Mouse (Mus musculus) embryonic facial prominence, embryonic 15.5 days (tissue): ENCODE data around the gene Lypd5. TPM values are rescaled to one million over a fixed set of nuclear protein-coding genes. Genes with fewer than 3 reads are reported as not detected.

ENCODE experiments used
- ATAC-seq: fragments of 200-750 bp; cut with Nextera tagmentation; 2 replicates; pipeline ENCODE4 v1.8.0; 2017; ENCODE audit warnings: low read depth, moderate TSS enrichment; ENCODE audit not compliant: insufficient number of reproducible peaks, low FRiP score, low TSS enrichment
- H3K27ac ChIP-seq: fragments of 300-500 bp; sonication (generic); replicated peaks from 2 replicates; pipeline ENCODE4 v1.5.1; 2015; ENCODE audit warnings: mild to moderate bottlenecking, inconsistent platforms
- H3K27me3 ChIP-seq: fragments of 300-500 bp; sonication (generic); 2 replicates; pipeline ENCODE4 v1.6.1; 2015; ENCODE audit warnings: inconsistent platforms
- H3K36me3 ChIP-seq: fragments of 300-500 bp; sonication (generic); 2 replicates; pipeline ENCODE4 v1.6.1; 2015; ENCODE audit warnings: mild to moderate bottlenecking, inconsistent platforms
- H3K4me1 ChIP-seq: fragments of 300-500 bp; sonication (generic); 2 replicates; pipeline ENCODE4 v1.6.1; 2015; ENCODE audit warnings: inconsistent platforms
- H3K4me2 ChIP-seq: fragments of 300-500 bp; sonication (generic); replicated peaks from 2 replicates; pipeline ENCODE4 v1.6.1; 2015; ENCODE audit warnings: mild to moderate bottlenecking, inconsistent platforms
- H3K4me3 ChIP-seq: fragments of 300-500 bp; sonication (generic); replicated peaks from 2 replicates; pipeline ENCODE4 v1.5.1; 2015; ENCODE audit warnings: mild to moderate bottlenecking, inconsistent platforms
- H3K9ac ChIP-seq: fragments of 300-500 bp; sonication (generic); 2 replicates; pipeline ENCODE4 v1.6.1; 2015; ENCODE audit warnings: inconsistent platforms
- H3K9me3 ChIP-seq: fragments of 300-500 bp; sonication (generic); replicated peaks from 2 replicates; pipeline ENCODE4 v1.6.1; 2016; ENCODE audit warnings: inconsistent platforms
- WGBS: fragments of 180-500 bp; shearing (Covaris S2); methylation state at CpG from one replicate; pipeline ENCODE4 v1.1.7; 2015; 5-methylcytosine and 5-hydroxymethylcytosine counted together
- polyA plus RNA-seq: library from polyadenylated mRNA; unstranded; fragments of >200 nt; fragmentation: Nextera tagmentation; extraction: Ambion mirVana; gene quantifications from 2 replicates; pipeline ENCODE4 v1.2.1, GENCODE M21; 2015

Lypd5 gene
- polyA plus RNA-seq, 1 experiment from 2014 or later: 40.2 TPM

DNA sequence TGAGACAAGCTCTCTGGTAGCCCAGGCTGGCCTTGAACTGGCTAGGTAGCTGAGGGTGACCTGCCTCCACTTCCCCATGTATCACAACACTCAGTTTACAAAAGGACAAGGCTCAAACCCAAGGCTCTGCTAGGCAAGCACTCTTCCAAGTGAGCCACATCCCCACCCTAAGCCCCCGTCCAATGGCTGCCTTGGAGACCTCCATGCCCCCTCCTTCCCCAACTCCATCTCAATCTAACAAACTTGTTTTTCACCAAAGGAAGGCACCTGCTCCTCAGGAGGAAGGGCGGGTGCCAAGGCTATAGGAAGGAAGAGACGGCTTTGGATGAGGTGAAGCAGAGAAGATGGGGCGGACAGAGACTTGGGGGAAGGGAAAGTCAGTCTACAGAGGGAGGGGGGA, 23.8 kb downstream of the Lypd5 start:
- Histone ChIP-seq H3K9ac (no peak overlapping the region), H3K4me1 (peaks cover 30% of the 10 kb centered on the region), H3K4me2 (no peak overlapping the region), H3K36me3 (no peaks in the 10 kb centered on the region), H3K27me3 (0 out of 2 replicates have a peak, but pooled peaks cover 10% of the 10 kb centered on the region), H3K9me3 (no peaks in the 10 kb centered on the region), H3K4me3 (no peak overlapping the region), H3K27ac (no peak overlapping the region)
- 70% methylated on average over 4 of the region's 4 CpGs for WGBS
- ATAC-seq: no peak

DNA sequence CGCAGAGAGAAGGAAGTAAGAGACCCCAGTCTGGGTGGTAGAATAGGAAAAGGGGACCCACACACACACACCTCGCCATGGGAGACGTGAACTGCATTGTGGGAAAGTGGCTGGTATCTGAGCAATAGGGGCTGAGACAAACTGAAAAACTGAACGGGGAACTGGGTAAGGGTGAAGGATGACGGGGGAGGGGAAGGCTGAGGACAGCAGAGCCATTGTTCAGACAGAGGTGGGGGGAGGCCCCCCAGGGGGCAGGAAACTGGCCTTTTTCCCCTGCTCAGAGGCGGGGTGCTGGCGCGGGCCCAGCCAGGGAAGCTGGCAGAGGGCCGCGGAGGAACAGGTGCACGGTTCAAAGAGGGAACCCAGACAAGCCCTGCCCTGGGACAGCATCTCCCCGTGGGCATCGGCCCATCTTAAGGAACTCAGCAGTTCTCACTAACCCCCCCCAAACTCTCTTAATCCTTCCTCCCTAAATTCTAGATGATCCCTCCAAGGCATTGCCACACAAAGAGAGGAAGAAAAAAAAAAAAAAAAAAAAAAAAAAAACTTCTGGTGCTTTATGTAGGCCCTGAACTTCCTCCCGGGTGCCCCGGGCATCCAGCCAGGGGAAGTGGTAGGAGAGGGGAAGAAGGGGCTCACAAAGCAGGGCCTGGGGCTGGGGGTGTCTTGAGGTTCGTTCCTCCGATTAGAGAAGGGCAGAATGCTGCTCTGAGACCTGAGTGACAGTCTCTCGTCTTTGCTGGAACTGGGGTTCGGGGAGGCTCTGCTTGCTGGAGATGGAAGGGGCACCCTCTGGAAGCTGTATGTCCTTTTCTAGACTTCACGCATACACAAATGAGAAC, 24.8 kb downstream of the Lypd5 start:
- Histone ChIP-seq H3K36me3 (no peaks in the 10 kb centered on the region), H3K9me3 (no peaks in the 10 kb centered on the region), H3K4me2 (no peak overlapping the region), H3K27ac (no peak overlapping the region), H3K4me3 (no peak overlapping the region), H3K9ac (no peak overlapping the region), H3K27me3 (0 out of 2 replicates have a peak, but pooled peaks cover 10% of the 10 kb centered on the region), H3K4me1 (peaks cover 36% of the 10 kb centered on the region)
- ATAC-seq: no peak
- WGBS: 24% methylated on average over 20 of the region's 20 CpGs

DNA sequence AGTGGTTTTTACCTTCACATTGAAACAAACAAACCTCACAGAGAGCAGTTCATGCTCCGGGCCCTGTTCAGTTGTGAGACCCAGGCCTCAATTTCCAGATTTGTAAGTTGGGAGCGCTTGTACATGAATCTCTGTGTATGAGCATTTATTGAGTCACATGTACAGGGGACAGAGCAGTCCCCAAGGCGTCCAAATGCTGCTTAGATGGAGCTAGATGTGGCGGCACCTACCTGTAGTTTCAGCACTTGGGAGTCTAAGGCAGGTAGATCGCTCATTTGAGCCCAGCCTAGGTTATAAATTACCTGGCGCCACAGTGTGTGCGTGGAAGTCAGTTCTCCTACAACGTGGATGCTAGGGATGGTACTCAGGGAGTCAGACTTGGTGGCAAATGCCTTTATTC, 27.5 kb downstream of the Lypd5 start:
- Histone ChIP-seq H3K4me1 (peaks cover 33% of the 10 kb centered on the region), H3K4me3 (no peak overlapping the region), H3K4me2 (0 out of 2 replicates have a peak overlapping the region, but pooled peaks have one; percentile 53), H3K9me3 (no peaks in the 10 kb centered on the region), H3K27ac (no peak overlapping the region), H3K27me3 (0 out of 2 replicates have a peak, but pooled peaks cover 10% of the 10 kb centered on the region), H3K9ac (no peak overlapping the region), H3K36me3 (no peaks in the 10 kb centered on the region)
- ATAC-seq: no peak
- 86% methylated on average over 8 of the region's 8 CpGs for WGBS

DNA sequence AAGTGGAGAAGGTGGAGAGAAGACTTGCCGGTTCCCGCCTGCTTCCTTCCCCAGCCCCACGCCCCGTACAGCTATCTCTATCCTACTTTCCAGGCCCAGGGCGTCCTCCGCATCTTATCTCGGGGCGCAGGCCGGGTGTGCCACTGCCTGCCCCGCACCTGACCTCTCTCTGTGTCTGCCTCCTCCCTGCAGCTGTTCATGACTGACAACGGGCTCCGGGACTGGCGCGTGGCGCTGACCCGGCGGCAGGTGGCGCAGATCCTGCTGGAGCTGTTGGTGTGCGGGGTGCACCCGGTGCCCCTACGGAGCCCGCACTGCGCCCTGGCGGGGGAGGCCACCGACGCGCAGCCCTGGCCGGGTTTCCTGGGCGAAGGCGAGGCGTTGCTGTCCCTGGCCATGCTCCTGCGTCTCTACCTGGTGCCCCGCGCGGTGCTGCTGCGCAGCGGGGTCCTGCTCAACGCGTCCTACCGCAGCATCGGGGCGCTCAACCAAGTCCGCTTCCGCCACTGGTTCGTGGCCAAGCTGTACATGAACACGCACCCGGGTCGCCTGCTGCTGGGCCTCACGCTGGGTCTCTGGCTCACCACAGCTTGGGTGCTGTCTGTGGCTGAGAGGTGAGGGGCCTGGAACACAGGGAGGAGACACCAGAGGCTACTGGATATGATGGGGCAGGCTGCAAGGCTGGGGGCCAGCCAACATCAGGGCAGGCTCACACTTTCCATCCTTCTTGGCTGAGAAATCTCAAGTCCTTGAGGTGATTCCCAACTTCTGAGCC, 28.3 kb downstream of the Lypd5 start:
- Histone ChIP-seq H3K9me3 (no peaks in the 10 kb centered on the region), H3K27me3 (0 out of 2 replicates have a peak, but pooled peaks cover 10% of the 10 kb centered on the region), H3K27ac (no peak overlapping the region), H3K36me3 (no peaks in the 10 kb centered on the region), H3K4me3 (peak overlapping the region; percentile 34), H3K4me2 (peak overlapping the region; percentile 53), H3K9ac (no peak overlapping the region), H3K4me1 (peaks cover 33% of the 10 kb centered on the region)
- 0 out of 2 replicates have a peak, but pooled peaks have one; percentile 9 for ATAC-seq
- WGBS: 7% methylated on average over 49 of the region's 49 CpGs

DNA sequence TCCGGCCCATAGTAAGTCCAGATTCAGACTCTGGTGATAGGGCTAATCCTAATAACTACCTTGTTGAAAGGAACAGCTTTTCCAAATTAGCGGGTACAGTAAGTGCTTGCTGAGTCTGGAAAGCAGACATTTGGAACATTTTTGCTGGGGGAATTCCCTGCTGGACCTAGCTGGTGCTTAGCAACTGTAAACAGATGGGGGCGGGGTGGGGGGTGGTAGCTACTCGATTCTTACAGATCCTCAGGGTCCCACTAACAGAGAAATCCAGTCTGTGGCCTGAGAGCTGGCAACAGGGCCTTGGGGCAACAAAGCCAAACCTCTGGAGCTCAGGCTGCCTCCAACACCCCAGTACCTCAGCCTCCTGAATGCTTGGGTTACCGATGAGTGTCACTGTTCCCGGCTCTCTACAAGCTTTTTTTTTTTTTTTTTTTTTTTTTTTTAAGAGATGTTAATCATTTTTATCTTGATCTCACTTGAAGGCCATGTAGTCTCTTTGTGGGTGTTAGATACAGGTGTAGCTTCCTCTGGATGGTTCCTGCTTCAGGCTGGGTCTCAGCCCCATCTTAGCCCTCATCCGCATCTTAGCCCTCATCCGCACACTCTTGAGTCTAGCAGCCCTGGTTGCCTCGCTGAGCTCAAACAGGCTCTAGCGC, 29.2 kb downstream of the Lypd5 start:
- WGBS: 46% methylated on average over 10 of the region's 10 CpGs
- Histone ChIP-seq H3K27ac (no peak overlapping the region), H3K36me3 (no peaks in the 10 kb centered on the region), H3K4me1 (peaks cover 33% of the 10 kb centered on the region), H3K4me3 (no peak overlapping the region), H3K27me3 (0 out of 2 replicates have a peak, but pooled peaks cover 10% of the 10 kb centered on the region), H3K9ac (no peak overlapping the region), H3K9me3 (no peaks in the 10 kb centered on the region), H3K4me2 (no peak overlapping the region)
- ATAC-seq: no peak

DNA sequence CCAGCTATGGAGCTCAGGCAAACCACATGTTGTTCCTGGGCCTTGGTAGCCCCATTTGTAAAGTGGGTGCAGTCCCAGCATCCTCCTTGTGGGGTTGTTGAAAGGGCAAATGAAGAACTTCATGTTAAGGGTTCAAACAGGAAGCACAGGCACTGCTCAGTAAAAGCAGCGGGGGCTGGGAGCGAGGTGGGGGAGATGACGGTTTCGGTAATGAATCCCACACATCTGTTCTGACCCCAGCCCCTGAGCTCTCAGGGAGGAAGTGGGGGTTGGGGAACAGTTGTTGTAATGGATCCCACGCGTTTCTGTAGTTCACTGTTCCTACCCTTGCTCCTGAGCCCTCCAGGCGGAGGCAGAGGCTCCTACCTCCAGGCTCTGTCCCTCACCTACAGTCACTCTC, 30.9 kb downstream of the Lypd5 start:
- no peak overlapping the region for H3K4me3 ChIP-seq
- peaks cover 28% of the 10 kb centered on the region for H3K4me1 ChIP-seq
- 18% methylated on average over 7 of the region's 7 CpGs for WGBS
- H3K9me3 ChIP-seq: no peaks in the 10 kb centered on the region
- H3K36me3 ChIP-seq: no peaks in the 10 kb centered on the region
- H3K9ac ChIP-seq: no peak overlapping the region
- H3K27ac ChIP-seq: no peak overlapping the region
- ATAC-seq: no peak
- H3K27me3 ChIP-seq: 0 out of 2 replicates have a peak, but pooled peaks cover 10% of the 10 kb centered on the region
- H3K4me2 ChIP-seq: no peak overlapping the region

DNA sequence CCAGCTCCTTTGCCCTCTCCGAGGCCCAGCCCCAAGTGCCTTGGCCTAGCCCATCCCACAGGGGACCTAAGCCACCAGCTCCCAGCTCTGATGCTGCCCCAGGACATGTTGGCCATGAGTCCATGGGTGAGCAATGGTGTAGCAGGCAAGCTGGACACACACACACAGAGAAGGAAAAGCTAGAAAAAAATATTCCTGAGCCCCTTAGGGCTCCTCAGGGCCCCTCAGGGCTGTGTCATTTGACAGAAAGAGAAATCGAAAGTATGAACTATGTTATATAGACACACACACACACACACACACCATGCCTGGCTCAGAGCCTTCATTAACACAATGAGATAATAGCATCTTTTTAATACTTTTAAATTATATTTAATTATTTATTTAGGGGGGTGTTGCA, 31.4 kb downstream of the Lypd5 start:
- Histone ChIP-seq H3K4me2 (no peak overlapping the region), H3K4me1 (peaks cover 28% of the 10 kb centered on the region), H3K27me3 (0 out of 2 replicates have a peak, but pooled peaks cover 10% of the 10 kb centered on the region), H3K9me3 (no peaks in the 10 kb centered on the region), H3K36me3 (no peaks in the 10 kb centered on the region), H3K4me3 (no peak overlapping the region), H3K27ac (no peak overlapping the region), H3K9ac (no peak overlapping the region)
- ATAC-seq: no peak
- WGBS: 49% methylated on average over 2 of the region's 2 CpGs

DNA sequence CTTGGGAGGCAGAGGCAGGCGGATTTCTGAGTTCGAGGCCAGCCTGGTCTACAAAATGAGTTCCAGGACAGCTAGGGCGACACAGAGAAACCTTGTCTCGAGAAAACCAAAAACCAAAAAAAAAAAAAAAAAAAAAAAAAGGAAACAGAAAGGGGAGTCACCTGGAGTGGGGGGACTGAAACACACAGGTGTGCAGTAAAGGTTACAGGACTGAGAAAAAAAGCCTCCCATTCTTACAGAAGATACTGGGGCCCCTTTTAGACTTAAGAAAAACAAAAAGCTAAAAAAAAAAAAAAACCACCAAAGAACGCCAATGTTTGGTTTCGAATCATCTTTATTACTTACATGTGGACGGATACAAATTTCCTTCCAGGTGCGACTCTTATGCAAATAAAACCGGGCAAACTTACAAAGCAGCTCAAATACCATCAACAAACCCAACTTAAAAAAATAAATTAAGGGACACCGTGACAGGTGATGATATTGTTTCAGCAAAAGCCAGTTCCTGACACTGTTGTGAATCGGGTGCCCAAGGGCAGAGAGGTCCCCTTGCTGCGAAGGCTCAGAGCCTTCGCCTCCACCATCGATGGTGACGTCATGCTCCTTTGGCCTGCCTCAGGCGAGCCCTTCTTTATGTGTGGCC, 33.9 kb downstream of the Lypd5 start:
- ATAC-seq: no peak
- no peak overlapping the region for H3K9ac ChIP-seq
- WGBS: 62% methylated on average over 16 of the region's 16 CpGs

DNA sequence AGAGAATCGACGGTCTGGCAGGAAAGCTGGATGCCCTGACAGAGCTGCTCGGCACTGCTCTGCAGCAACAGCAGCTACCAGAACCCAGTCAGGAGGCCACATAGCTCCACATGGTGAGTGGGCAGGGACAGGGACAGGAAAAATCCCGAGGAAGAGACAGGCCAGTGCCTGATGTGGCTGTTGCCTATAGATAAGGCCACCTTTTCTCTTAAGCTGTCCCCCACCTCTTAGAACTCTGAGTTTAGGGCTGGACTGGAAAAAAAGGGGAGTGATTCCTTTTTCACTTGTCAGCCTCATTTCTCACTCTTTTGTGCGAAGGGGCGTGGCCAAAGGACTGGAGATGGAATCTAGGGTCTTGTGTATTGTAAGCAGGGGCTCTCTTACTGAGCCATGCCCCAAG, 35.1 kb downstream of the Lypd5 start:
- WGBS: 66% methylated on average over 6 of the region's 6 CpGs
- Histone ChIP-seq H3K4me2 (no peak overlapping the region), H3K27ac (no peak overlapping the region), H3K36me3 (no peaks in the 10 kb centered on the region), H3K27me3 (no peaks in the 10 kb centered on the region), H3K4me1 (peaks cover 12% of the 10 kb centered on the region), H3K4me3 (no peak overlapping the region), H3K9me3 (no peaks in the 10 kb centered on the region), H3K9ac (no peak overlapping the region)
- ATAC-seq: no peak

More for the DNA sequence above, 33.9 kb downstream of the Lypd5 start:
- no peaks in the 10 kb centered on the region for H3K9me3 ChIP-seq
- no peaks in the 10 kb centered on the region for H3K36me3 ChIP-seq
- no peak overlapping the region for H3K4me2 ChIP-seq
- no peaks in the 10 kb centered on the region for H3K27me3 ChIP-seq
- H3K27ac ChIP-seq: no peak overlapping the region
- H3K4me3 ChIP-seq: no peak overlapping the region
- H3K4me1 ChIP-seq: peaks cover 18% of the 10 kb centered on the region

DNA sequence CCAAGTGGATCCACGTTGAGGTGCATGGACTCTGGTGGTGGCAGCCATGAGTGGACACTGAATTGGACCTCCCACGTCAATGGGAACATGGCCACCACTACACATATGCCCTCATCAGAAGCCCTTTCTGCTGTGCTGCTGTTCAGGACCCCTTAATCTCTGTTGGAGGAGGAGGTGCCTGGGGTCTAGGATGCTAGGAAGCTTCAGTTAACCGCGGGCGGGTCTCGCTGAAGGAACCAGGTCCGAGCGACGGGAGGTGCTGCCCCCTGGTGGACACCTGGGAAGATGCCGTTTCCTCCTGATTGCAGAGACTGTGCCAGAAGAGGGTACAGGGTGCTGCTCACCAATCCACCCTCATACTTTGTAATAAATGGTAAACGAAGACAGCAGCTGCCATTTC, 35.8 kb downstream of the Lypd5 start:
- no peak overlapping the region for H3K4me3 ChIP-seq
- H3K9ac ChIP-seq: no peak overlapping the region
- no peaks in the 10 kb centered on the region for H3K36me3 ChIP-seq
- H3K9me3 ChIP-seq: no peaks in the 10 kb centered on the region
- H3K27me3 ChIP-seq: no peaks in the 10 kb centered on the region
- peaks cover 17% of the 10 kb centered on the region for H3K4me1 ChIP-seq
- ATAC-seq: no peak
- 7% methylated on average over 11 of the region's 11 CpGs for WGBS
- H3K27ac ChIP-seq: no peak overlapping the region
- peak overlapping the region; percentile 34; the same call in 1 of the 2 replicates for H3K4me2 ChIP-seq
